Mouse (Mus musculus) thymus, postnatal 4 days (tissue): Measurements from ENCODE around the gene Piezo1.

Experiments
- DNase-seq: peaks from one replicate; pipeline ENCODE4 v3.0.0; 2021

Gene Piezo1

DNA sequence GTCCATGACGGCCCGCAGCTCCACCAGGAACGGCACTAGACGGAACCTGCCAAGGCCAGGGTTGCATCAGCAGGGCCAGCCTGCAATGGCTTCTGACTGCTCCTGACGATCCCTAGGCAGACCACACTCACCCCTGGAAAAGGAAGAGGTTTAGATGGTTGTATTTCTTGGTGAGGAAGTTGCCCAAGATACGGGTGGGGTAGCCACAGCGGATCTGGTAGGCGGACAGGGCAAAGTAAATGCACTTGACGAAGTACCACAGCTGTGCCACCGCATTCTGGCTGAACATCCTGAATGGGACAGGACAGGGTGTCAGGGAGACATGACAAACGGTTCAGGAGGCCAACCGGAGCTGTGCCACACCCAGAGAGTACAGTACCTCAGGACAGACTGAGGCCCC is 66.3 kb downstream of the Piezo1 start:
- DNase-seq = no peak

DNA sequence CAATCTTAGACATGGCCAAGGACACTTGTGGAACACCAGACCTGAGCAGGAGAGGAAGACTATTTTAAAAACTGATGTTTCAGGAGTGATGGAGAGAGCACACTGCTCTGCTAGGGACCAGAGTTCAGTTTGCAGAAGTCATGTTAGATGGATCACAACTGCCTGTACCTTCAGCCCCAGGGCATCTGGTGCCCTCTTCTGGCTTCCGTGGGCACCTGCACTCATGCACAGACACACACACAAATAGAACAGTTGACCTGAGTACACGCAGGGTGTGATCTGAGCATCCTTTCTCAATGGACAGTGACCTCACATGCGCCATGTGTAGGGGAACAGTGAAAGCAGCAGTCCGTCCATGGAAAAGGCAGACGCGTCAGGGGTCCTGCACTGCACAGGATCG is 67.3 kb downstream of the Piezo1 start:
- no peak for DNase-seq

DNA sequence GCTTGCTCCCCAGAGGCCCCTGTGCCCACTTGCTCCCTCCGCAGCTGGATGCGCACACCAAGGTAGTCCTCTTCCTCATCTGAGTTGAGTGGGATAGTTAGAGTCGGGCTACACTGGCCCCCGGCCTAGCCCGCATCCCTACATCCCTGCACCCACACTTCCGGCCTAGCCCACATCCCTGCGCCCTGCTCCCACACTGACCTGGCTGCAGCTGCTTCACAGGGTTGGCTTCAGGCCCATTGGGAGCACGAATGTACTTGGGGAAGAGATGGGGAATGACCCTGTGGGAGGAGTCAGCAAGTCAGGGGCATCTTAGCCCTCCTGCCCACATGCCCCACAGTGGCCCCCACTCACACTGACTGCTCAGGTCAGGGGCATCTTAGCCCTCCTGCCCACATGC is 68.7 kb downstream of the Piezo1 start:
- no peak for DNase-seq

DNA sequence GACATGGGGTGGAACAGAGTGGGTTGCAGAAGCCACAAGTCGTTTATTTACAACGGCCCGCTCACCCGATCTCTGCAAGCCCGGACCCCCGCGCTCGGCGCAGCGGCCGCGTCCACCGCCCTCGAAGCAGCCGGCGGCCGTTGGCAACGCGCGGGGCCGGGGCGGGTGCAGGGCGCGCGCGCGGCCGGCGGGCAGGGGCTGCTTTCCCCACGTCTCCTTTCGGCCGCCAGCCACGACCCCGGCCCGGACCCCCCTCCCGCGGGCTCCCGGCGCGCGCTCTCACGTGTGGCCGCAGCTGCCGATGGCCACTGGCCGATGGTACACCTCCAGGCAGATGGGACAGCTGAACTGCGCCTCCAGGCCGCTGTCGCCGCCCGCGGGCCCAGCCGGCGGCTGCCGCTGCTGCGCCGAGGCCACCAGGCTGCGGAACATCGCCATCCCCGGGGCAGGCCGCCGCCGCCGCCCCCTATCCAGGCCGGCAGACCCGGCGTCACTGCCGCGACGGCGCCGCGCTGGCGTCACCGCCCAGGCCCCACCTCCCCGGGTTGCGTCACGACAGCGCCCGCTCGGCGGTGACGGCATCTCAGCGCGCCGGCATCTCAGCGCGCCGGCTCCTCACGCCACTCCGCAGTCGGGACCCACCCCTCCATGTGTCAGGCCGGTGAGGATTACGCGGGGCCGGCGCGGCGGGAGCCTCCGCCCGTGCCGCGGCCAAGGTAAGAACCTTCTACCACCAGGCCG is 75.4 kb downstream of the Piezo1 start, which contains the start of the genes Rnf166 and Ctu2:
Gene Rnf166, minus strand, starts transcription at position 485 of the 741 bp plus-strand sequence.
Gene Ctu2, plus strand, starts transcription at position 564 of the 741 bp plus-strand sequence.
- peak; percentile 98 for DNase-seq

DNA sequence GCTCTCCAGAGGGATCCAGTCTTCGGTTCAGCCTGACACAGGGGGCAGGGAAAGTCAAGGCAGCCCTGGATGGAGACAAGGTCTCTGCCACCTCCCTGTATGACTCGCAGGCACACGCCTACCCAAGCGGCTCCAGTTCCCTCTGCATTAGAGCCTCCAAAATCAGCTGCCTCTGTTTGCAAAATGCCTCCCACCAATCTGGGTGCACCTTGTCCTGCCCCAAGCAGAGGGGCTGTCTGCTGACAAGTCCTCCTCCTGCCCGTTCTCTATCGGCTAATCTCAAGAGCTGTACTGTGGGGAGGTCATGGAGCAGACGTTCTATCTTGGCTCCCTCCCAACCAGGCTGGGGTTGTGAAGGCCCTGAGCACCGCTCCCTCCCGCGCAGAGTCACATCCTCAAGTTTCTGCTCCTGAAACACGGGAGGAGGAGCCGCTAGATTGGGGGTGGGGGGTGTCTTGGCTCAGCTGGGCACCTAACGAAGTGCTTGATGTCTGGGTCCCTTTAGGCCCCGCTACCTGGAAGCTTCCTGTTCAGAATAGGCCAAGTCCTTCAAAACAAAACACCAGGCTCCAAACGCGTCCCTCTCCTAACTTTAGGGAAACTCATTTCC is 76.1 kb downstream of the Piezo1 start:
- DNase-seq = peak; percentile 68

DNA sequence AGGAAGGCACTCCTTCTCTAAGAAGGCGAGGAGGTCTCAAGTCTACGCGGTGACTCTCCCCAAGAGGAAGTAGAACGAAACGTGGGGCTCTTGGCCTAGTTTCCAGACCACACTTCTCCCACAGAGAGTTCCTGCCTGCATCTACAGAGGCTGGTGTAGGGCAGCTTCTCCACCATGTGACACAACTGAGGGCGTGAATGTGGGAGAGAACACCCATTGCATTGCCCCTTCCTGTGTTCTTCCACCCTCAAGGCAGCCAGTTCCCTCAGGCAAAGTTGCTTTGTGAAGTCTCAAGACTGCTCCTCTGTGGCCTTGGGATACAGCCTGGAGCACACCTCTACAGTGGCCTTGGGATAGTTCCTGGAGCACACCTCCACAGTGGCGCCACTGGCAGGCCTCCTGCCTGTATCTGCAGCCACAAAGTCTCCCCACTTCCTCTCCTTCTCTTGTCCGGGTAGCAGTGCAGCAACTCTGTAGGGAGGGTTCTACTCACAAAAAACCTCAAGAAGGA is 77.2 kb downstream of the Piezo1 start:
- DNase-seq = peak; percentile 70

DNA sequence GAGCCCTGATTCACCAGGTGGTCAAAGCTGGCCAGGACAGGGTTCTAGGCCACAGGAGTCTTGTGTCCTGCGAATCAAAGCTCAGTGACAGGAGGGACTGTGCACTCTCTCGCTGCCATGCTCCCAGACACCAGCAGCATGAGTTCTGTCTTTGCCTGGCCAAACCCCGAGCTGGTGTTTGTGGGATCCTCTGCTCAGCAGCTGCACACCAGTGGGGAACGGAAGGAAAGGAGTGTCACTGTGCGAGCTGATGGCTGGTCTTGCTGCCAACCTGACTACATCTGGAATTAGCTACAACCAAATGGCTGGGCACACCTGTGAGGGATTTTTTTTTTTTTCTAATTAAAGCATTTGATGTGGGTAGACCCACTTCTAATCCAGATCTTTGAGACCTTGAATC is 80.4 kb downstream of the Piezo1 start:
- peak; percentile 76 for DNase-seq

DNA sequence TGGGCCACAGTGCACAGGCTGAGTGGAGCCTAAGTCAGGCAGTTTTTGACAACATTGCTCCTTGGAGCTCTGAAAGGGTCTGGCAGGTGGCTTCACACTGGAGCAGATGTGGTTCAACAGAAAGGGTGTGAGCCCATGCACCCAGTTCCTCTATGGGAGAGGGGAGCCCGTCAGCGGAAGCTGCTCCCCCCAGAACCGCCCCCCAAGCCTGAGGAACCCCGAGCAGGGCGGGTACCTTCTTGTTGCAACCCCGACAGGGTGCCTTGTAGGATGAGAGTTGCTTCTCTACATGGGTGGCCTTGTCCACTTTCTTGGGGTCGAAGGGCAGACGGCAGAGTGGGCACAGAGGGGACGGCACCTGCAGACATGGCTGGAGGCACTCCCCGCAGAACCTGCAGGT is 81.2 kb downstream of the Piezo1 start:
- peak; percentile 88 for DNase-seq

DNA sequence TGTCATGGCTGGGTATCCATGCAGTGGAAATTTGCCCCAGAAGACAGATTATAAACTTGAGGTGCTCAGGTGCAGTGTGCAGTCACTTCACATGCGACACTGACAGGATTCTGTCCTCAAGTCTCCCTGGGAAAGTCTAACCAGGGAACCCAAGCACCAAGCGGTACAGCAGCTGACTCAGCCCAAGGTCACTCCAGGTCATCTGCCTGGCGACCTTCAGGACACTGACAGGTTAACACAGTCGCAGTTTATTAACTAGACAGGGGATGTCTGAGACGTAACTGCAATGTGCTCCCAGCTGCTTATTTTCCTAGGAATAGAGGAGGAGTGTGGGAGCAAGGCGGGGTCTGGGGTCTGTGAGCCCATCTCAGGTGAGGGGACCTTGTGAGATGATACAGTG is 81.7 kb downstream of the Piezo1 start:
- DNase-seq = no peak

DNA sequence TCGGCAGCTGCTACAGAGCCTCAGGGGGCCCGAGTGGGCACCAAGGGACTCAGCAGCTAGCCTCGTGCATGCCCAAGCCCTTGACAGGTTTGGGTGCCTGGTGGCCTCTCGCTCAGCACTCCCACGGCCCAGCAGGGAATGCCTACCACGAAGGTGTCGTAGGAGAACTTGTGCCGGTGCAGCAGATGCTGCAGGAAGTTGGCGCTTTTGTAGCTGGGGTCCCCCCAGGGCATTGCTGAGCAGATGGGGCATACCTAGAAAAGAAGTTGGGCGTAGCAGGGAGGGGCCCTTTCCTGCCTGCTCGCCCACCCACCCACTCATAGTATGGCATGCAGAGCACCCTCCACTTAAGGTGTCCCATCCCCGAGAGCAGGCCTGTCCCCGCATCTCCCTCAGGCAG is 83.3 kb downstream of the Piezo1 start:
- peak; percentile 76 for DNase-seq

DNA sequence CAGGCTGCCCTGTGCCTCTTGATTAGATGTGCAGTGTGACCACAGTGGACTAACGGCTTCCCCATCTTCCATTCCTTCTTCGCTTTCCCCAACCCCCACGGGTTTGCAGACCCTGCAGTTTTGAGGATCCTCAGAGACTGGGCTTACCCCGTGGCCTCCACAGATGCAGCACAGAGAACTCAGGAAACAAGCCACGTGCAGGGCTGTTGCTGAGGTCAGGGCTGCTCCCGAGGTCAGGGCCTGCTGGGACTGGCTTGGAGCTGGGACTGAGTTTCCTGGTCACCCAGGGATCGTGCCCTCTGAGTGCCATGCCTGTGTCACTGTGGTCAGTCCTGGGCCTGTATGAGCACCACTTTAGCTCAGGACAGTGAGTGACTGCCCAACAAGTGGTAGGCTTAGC is 86.1 kb downstream of the Piezo1 start:
- peak; percentile 38 for DNase-seq

DNA sequence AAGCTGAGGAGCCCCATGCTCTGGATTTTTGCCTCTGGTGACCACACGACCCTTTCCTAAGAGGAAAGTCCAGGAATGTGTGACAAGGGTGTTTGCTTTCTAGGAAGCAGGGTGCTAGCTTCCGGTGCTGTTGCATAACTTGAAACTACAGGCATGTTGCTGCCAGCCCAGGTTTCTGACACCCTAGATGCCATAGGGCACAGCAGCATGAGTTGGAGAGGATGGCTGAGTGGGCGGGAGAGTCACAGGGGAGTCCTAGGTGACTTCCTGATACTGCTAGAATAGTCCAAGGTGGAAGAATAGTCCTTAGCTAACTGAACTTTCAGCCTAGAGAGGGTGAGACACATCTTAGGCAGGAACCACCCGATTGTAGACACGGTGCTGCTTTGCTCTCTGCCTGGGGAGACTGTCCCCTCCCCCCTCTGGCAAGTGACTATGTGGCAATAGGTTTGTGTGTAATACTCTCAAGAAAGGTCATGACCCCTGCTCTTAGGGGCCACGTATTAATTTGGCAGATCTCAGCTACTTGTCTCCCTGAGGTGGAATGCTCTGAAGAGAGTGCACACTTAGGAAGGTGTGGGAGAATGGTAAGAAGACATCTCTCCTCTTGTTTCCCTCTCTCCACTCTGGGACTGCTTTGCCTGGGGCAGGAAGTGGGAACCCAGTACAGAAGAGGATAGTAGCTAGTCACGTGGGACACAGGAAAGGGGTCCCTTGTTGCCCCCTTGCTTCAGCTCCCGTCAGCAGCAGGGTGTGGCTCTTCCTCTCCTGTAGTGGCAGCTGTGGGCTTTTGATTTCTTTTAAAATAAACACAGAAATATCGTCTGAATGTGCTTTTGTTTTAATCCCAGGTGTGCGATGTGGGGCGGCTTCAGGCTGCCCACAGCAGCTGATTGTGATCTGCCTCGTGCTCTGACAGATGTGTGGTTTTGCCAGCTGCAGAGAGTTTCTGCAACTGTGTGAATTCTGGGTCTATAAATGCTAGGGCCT is 87.2 kb downstream of the Piezo1 start:
- DNase-seq = peak; percentile 68

DNA sequence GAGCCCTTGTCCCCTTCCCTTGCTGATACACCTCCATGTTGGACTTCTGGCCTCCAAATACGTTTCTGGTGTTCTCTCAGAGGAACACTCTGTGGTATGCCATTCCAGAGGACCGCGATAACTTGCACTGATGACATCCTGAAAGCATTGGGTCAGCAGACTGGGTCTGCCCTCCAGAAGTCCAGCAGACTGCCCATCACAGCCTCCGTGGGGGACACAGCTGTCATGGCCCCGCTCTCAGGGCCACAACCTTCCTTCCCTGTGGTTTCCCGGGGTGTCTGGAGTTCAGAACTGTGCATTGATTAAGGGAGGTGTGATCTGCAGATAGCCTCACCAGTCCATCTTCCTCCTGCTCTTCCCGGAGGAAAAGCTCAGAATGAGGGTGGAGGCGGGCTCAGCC is 88.6 kb downstream of the Piezo1 start:
- DNase-seq = no peak

DNA sequence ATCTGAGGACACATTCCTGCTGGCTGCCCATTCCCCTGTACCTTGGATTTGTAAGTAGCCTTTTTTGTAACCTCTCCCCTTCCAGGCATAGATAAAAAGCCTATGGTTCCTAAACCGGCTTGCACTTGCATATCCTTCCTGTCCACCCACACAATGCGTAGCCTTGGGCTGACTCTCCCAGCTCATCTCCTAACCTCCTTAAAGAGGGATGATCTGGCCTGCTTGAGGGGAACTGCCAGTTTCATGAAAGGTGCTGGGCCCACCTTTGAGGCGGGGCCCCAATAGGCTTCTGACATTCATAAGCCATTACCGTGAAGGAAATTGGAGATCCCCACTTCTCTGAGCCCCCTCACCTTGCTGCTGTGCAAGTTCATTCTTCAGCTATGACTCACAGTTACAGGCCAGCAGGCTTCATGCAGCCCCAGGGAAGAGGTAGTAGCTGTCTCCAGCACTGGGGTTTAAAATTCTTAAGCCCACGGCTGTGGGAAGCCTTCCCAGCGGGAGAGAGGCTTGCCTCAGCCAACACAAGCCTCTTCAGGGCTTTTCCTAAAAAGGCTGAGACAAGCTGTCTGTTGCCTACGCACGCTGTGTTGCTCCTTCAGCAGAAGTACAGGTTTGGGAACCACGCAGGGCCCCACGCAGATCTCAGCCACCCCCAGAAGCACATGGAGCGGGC is 89.5 kb downstream of the Piezo1 start:
- DNase-seq = peak; percentile 44

DNA sequence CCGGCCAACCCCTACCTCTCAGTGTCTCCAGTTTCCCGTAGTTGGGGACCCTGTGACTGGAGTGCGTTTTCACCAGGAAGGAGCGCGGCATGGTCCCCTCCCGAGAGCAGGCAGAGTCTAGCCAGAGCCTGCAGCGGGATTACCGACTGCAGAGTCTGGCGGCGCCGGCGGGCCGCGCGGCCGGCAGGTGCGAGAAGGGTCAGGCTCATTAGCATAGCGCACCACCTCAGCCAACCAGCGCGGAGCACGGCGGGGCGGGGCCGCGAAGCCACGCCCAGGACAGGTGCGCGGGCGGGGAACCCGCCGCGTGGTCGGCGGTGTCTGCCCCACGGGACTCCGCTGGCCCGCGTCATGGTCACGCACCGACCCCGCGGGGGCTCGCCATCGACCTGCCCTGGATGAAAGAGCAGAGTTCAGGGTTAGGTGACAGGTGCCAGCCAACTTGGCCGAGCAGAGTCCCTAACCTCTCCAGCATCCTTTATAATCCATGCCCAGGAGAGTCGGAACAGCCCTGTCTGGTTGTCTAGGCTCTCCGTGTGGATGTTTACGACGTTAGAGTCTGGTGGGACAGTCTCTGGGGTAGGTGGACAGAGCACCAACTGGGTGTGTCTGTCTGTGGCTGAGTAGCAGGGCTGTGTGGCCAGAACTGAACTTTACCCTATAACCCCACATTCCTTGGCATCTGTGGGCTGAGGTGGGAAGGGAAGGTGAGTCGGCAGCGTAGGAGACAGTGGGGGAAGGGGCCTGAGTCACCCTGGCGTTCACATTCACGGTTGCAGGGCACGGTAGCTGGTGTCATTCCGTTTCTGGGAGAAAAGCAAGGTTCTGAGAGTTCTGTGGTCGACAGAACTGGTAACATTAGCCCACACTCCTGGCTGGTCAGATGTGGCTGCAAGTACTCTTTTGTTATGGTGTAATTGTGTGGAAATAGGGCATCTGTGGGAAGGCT is 90.3 kb downstream of the Piezo1 start, which contains the start of gene Snai3:
Gene Snai3, minus strand, starts transcription at position 210 of the 949 bp plus-strand sequence.
- DNase-seq = peak; percentile 87

DNA sequence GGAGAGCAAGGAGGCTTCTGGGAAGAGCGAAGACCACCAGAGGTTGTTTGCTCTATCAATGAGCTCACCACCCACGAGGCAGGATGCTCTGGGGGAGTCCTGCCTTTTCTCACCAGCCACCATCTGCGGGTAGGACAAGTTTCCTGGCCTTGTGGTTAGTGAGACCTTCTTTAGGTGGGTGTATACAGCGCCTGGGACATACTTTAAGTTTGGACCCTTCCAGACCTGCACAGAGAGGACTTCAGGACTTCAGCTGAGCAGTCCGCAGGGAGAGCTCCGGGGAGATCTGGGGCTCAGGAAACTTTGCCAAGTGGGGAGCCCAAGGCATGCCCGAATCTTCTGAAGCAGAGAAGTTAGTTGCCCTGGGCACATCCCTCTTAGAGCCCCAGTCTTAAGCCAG is 91.1 kb downstream of the Piezo1 start:
- DNase-seq = peak; percentile 60

DNA sequence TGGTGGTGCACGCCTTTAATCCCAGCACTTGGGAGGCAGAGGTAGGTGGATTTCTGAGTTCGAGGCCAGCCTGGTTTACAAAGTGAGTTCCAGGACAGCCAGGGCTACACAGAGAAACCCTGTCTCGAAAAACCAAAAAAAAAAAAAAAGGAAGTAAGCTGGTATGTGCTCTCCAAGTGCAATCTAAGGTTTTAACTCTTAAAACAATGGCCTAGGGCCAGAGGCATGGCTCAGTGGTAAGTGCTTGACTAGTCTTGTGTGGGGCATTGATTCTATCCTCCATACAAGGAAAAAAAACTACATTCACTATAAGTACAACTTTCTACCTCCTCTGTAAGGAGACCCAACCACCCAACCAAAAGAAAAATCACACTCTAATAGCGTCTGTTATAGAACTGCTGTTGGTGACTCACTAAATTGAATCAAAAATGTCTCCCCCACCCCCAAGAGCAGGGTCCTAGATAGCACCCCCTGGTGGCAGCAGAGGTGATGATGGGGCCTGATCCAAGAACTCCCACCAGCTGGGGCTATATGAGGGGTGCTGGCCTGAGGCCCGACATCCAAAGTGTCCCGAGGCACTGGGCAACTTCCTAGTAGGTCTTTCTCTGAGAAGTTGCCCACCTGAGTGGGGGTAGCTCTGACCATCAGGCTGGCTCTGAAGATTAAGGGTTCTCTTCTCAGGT is 91.8 kb downstream of the Piezo1 start:
- peak; percentile 92 for DNase-seq

DNA sequence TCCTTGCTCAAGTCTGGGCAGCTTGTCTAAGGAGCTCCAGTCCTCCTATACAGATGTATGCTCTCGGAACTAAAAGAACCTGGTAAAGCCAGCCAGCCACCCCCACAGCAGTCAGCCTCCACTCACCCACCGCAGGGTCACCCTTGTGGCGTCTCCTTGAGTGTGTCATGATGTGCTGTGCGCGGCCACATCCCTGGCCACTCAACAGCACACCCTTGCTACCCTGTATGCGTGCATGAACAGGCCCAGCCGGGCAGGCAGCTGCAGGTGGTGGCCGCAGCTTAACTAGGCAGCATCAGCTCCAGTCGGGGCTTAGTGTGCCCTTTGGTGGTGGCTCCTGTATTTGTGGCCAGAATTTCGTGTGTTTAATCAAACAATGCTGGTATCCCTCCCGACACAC is 94.0 kb downstream of the Piezo1 start:
- DNase-seq = no peak

DNA sequence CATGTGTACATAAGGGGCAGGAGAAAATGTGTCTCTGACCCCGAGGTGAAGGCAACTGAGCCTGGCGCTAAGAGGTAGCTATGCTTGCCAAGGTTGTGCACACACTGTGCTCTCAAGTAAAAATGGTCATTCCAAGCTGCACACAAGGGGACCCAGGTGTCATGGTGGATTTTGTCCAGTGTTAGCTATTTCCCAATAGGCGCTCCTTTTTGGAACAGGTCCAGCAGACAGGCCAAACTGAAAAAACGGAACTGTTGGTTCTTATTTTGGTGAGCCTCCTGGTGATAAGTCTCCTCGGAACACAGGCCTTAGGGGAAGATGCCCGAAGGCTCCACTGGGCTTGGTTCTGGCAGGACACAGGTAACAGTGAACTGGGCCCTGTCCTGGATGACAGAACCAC is 96.7 kb downstream of the Piezo1 start:
- DNase-seq = no peak

DNA sequence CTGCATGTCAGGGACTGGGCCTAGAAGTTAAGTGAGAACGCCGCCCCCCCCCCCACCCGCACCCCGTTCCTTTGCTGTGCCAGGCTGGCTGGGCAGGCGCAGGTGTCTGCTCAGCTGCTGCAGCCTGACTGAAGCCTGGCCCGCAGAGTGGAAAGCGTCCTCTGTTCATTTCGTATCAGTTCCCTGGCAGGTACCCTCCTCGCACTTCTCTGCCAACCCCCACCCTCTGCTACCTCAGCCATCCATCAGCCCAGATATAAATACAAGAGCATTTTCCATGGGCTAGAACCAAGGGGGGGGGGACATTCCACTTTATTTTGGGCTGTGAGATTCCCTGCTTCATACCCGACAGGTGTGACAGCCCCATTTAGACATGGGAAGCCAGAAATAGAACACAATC is 99.0 kb downstream of the Piezo1 start:
- no peak for DNase-seq
